Mouse (Mus musculus) small intestine, adult 2 months (tissue): ENCODE results near the gene Rsad2.

Experiments
- CTCF ChIP-seq: fragments of 200-500 bp; IDR thresholded peaks from 2 replicates; pipeline ENCODE4 v1.5.1; 2012; ENCODE audit warnings: low read depth, mild to moderate bottlenecking, control low read depth, inconsistent platforms, low read length, moderate library complexity, mixed read lengths; ENCODE audit not compliant: insufficient replicate concordance, insufficient read length; ENCODE audit errors: extremely low read depth
- POLR2A ChIP-seq: fragments of 200-500 bp; IDR thresholded peaks from 2 replicates; pipeline ENCODE4 v1.6.1; 2012; ENCODE audit warnings: low read depth, mild to moderate bottlenecking, control low read depth, inconsistent platforms, low read length, moderate library complexity

- TF ChIP-seq POLR2A: no peak
- TF ChIP-seq CTCF: no peak
Measured at GRCm38 (mm10) chr12:26439366-26439765, 16.9 kb downstream of the Rsad2 start.
